33 mouse cellular contexts compared by ENCODE assay signal in genomic region chr19:46187203-46187602, GRCm38 (mm10). TPM values are rescaled to one million over a fixed set of nuclear protein-coding genes. Genes with fewer than 3 reads are reported as not detected.
DNase-seq lines count a peak whose midpoint lies in the region; ATAC-seq and TF ChIP-seq lines count a peak whose summit lies in the region.
"Had no signal": no experiment of that assay in that cellular context is flagged by ENCODE, and none has a peak within 500 bp of the region (broad histone marks: within the 10 kb centered on the region; RNA-seq: fewer than 3 reads in every experiment).

No protein-coding gene starts in this region.

- 0 out of 2 replicates have a peak, but pooled peaks cover 3% of the 10 kb centered on the region for H3K79me2 ChIP-seq in CH12.LX (replicated peaks; ENCODE audit: control insufficient read depth, extremely low read depth, insufficient read depth, poor library complexity, severe bottlenecking)

- peaks cover 4% of the 10 kb centered on the region; the same call in 1 of the 2 replicates for H3K36me3 ChIP-seq in kidney, embryonic 16.5 days (ENCODE audit: insufficient read depth, low read length)
- H3K36me3 ChIP-seq in CH12.LX (replicated peaks in 1 of 2; ENCODE audit: control insufficient read depth in 1 of 2, insufficient read depth in 1 of 2, low read length in 1 of 2): peaks cover 2 to 18% of the 10 kb centered on the region in 2 experiments
- H3K36me3 ChIP-seq: forebrain, embryonic 12.5 days had no signal

- peak overlapping the region; percentile 88 for H3K27ac ChIP-seq in gastrocnemius, adult 2 months
- no peak overlapping the region for H3K27ac ChIP-seq in kidney, embryonic 16.5 days (ENCODE audit: low read length)
- H3K27ac ChIP-seq in CH12.LX (ENCODE audit: insufficient read depth, low read depth): no peak overlapping the region
- H3K27ac ChIP-seq: embryonic facial prominence, embryonic 13.5 days; forebrain, embryonic 12.5 days; limb, embryonic 15.5 days; liver, embryonic 13.5 days; midbrain, embryonic 13.5 days had no signal

- in situ Hi-C loops in CH12.LX (cut with MboI; ENCODE audit: low pct_ligation_motif_present, low pct_unique_long_range_greater_than_20kb, low sequenced_read_pairs): no loop called here

- TF ChIP-seq CTCF in gastrocnemius, adult 2 months (IDR thresholded peaks at IDR 0.05): no peak
- TF ChIP-seq CTCF in CH12.LX (conservative IDR thresholded peaks at IDR 0.05 in 1 of 2, IDR thresholded peaks at IDR 0.05 in 1 of 2; ENCODE audit: low read depth in 2 of 2, low read length in 2 of 2): no peak

- H3K4me2 ChIP-seq in kidney, embryonic 16.5 days (replicated peaks; ENCODE audit: low read depth, low read length): no peak overlapping the region
- H3K4me2 ChIP-seq in CH12.LX (ENCODE audit: insufficient read depth, low read depth, poor library complexity, severe bottlenecking): no peak overlapping the region
- H3K4me2 ChIP-seq: embryonic facial prominence, embryonic 13.5 days; forebrain, embryonic 12.5 days; limb, embryonic 15.5 days; liver, embryonic 13.5 days; midbrain, embryonic 13.5 days had no signal

- H3K27me3 ChIP-seq in kidney, embryonic 16.5 days (ENCODE audit: insufficient read depth, low read length): no peaks in the 10 kb centered on the region
- no peaks in the 10 kb centered on the region for H3K27me3 ChIP-seq in CH12.LX (replicated peaks)
- H3K27me3 ChIP-seq: embryonic facial prominence, embryonic 13.5 days; forebrain, embryonic 12.5 days; limb, embryonic 15.5 days; liver, embryonic 13.5 days; megakaryocyte, embryonic 14.5 days; midbrain, embryonic 13.5 days had no signal

- no peak overlapping the region for H3K9ac ChIP-seq in kidney, embryonic 16.5 days (replicated peaks; ENCODE audit: low read length)
- no peak overlapping the region for H3K9ac ChIP-seq in CH12.LX (ENCODE audit: insufficient read depth, low read depth)
- H3K9ac ChIP-seq: embryonic facial prominence, embryonic 13.5 days; forebrain, embryonic 12.5 days; forebrain, postnatal 0 days; limb, embryonic 15.5 days; liver, embryonic 13.5 days; midbrain, embryonic 13.5 days had no signal

- H3K4me1 ChIP-seq in kidney, embryonic 16.5 days (ENCODE audit: insufficient read depth, low read length): no peaks in the 10 kb centered on the region; the same call in 1 of the 2 replicates
- peaks cover 4 to 20% of the 10 kb centered on the region in 2 experiments; a peak in 2 of 4 replicates for H3K4me1 ChIP-seq in CH12.LX (ENCODE audit: control insufficient read depth in 1 of 2, insufficient read depth in 2 of 2)
- H3K4me1 ChIP-seq: embryonic facial prominence, embryonic 13.5 days; forebrain, embryonic 12.5 days had no signal

- dilution Hi-C loops in CH12.LX (cut with MboI; ENCODE audit: extremely low pct_ligation_motif_present, extremely low pct_unique_long_range_greater_than_20kb, low sequenced_read_pairs): no loop called here

- TF ChIP-seq POLR2A in CH12.LX (IDR thresholded peaks at IDR 0.05; ENCODE audit: low read depth, low read length): no peak

- TF ChIP-seq EP300 in CH12.LX (IDR thresholded peaks at IDR 0.05; ENCODE audit: low read length): no peak

- intact Hi-C loops in gastrocnemius, adult 2 months (cut with DNase I): loop anchor here (5.0 kb wide), 2 partner anchors 40 kb away; partner anchors contain the start of gene Pitx3

- H3K4me3 ChIP-seq in gastrocnemius, adult 2 months: no peak overlapping the region
- no peak overlapping the region for H3K4me3 ChIP-seq in kidney, embryonic 16.5 days (ENCODE audit: low read length)
- no peak overlapping the region for H3K4me3 ChIP-seq in CH12.LX (replicated peaks in 1 of 3; ENCODE audit: low read depth in 2 of 3, low read length in 2 of 3, poor library complexity in 1 of 3)
- H3K4me3 ChIP-seq: embryonic facial prominence, embryonic 13.5 days; erythroblast, embryonic 14.5 days; forebrain, embryonic 12.5 days; limb, embryonic 15.5 days; liver, embryonic 13.5 days; midbrain, embryonic 13.5 days had no signal

- H3K9me3 ChIP-seq in kidney, embryonic 16.5 days (ENCODE audit: low read length): no peaks in the 10 kb centered on the region
- no peaks in the 10 kb centered on the region for H3K9me3 ChIP-seq in CH12.LX (replicated peaks; ENCODE audit: low read length)
- H3K9me3 ChIP-seq: embryonic facial prominence, embryonic 13.5 days; forebrain, embryonic 12.5 days; limb, embryonic 15.5 days; liver, embryonic 13.5 days; megakaryocyte, embryonic 14.5 days; midbrain, embryonic 13.5 days had no signal

- 59% methylated on average over 2 of the region's 2 CpGs for WGBS in kidney, embryonic 16.5 days

- no peak for DNase-seq in gastrocnemius, adult 2 months
- DNase-seq in gastrocnemius, postnatal 10 days: no peak
- peak; percentile 18 for DNase-seq in kidney, postnatal 10 days
- no peak for DNase-seq in CH12.LX (ENCODE audit: extremely low read depth)
- peak; percentile 33 for DNase-seq in thymus, postnatal 25 days
- no peak for DNase-seq in layer of hippocampus, postnatal 10 days (ENCODE audit: low spot score in 2 of 2)
- no peak for DNase-seq in spleen, postnatal 10 days (ENCODE audit: low spot score in 2 of 2)
- DNase-seq: cerebellum, adult 11 months; cerebellum, adult 9-11 months; forebrain, postnatal 0 days; kidney, adult 18-20 months; liver, embryonic 13.5 days; lung, adult 18-20 months; lung, postnatal 4 days; right cerebral cortex, postnatal 25 days had no signal

- ATAC-seq in kidney, embryonic 16.5 days (ENCODE audit: low FRiP score, low TSS enrichment): no peak
- ATAC-seq: forebrain, postnatal 0 days; hindbrain, embryonic 16.5 days; lung, postnatal 0 days; midbrain, embryonic 13.5 days had no signal

- TF ChIP-seq RAD21 in CH12.LX (IDR thresholded peaks at IDR 0.05; ENCODE audit: low read depth, low read length): no peak

TF ChIP-seq in CH12.LX, 34 proteins besides CTCF, POLR2A, EP300 and RAD21:
- TF ChIP-seq ELF1 (IDR thresholded peaks at IDR 0.05; ENCODE audit: low read depth, low read length) (no peak), ETS1 (conservative IDR thresholded peaks at IDR 0.05; ENCODE audit: low read depth, low read length) (0 out of 2 replicates have a peak, but pooled peaks have one; percentile 15)

RNA-seq across cellular contexts. Expression of gene Gbf1, which starts 34.9 kb away (rescaled TPM):
- 10 to 100 TPM; 47.4 to 59.0 TPM for total RNA-seq in gastrocnemius, adult 2 months (2021)
- 10 to 100 TPM; 54.9 to 62.5 TPM for total RNA-seq in gastrocnemius, postnatal 10 days (2021)
- polyA plus RNA-seq in kidney, embryonic 16.5 days (2015; fragmentation: Nextera tagmentation; extraction: Ambion mirVana): 40.5 and 43.0 TPM in 2 replicates
- total RNA-seq in CH12.LX (2012; rRNA removed): 18.7 and 22.7 TPM in 2 replicates
- 7.1 and 8.6 TPM in 2 replicates for total RNA-seq in CH12.LX (2014; rRNA removed)
- polyA plus RNA-seq in CH12.LX (2012; ENCODE audit: insufficient read length, low read depth): 23.9 and 26.1 TPM in 2 replicates
- total RNA-seq in layer of hippocampus, postnatal 10 days (2021): 10 to 100 TPM; 81.1 to 98.1 TPM

RNA-seq across cellular contexts. Expression of gene Pitx3, which starts 39.1 kb away (rescaled TPM):
- 10 to 100 TPM in 1 of 2 experiments, 1 to 10 TPM in 1; 4.6 to 15.1 TPM for total RNA-seq in gastrocnemius, adult 2 months (2021)
- 10 to 100 TPM; 19.0 to 21.6 TPM for total RNA-seq in gastrocnemius, postnatal 10 days (2021)
- 0.26 TPM in 1 of 2 replicates, not detected in the other for polyA plus RNA-seq in kidney, embryonic 16.5 days (2015; fragmentation: Nextera tagmentation; extraction: Ambion mirVana)
- total RNA-seq in CH12.LX (2012; rRNA removed): not detected in 2 replicates
- total RNA-seq in CH12.LX (2014; rRNA removed): not detected in 2 replicates
- not detected in 2 replicates for polyA plus RNA-seq in CH12.LX (2012; ENCODE audit: insufficient read length, low read depth)
- total RNA-seq in layer of hippocampus, postnatal 10 days (2021): not detected
- total RNA-seq: adrenal gland, postnatal 14 days; forebrain, postnatal 0 days; granulocyte monocyte progenitor cell, adult 5-6 weeks; left cerebral cortex, adult 18-20 months; left cerebral cortex, postnatal 25 days had no signal
- polyA plus RNA-seq: erythroblast, embryonic 14.5 days; intestine, embryonic 14.5 days; lung, postnatal 0 days; neural tube, embryonic 14.5 days had no signal

RNA-seq across cellular contexts. Expression of gene Elovl3, which starts 55.5 kb away (rescaled TPM):
- not detected for total RNA-seq in gastrocnemius, adult 2 months (2021)
- total RNA-seq in gastrocnemius, postnatal 10 days (2021): not detected
- polyA plus RNA-seq in kidney, embryonic 16.5 days (2015; fragmentation: Nextera tagmentation; extraction: Ambion mirVana): not detected in 2 replicates
- not detected in 2 replicates for total RNA-seq in CH12.LX (2012; rRNA removed)
- total RNA-seq in CH12.LX (2014; rRNA removed): not detected in 2 replicates
- polyA plus RNA-seq in CH12.LX (2012; ENCODE audit: insufficient read length, low read depth): not detected in 2 replicates
- total RNA-seq in layer of hippocampus, postnatal 10 days (2021): not detected
- total RNA-seq: forebrain, postnatal 0 days; gastrocnemius, postnatal 14 days; granulocyte monocyte progenitor cell, adult 5-6 weeks; left cerebral cortex, adult 18-20 months; left cerebral cortex, postnatal 25 days had no signal
- polyA plus RNA-seq: erythroblast, embryonic 14.5 days; forebrain, embryonic 12.5 days; heart, embryonic 11.5 days; hindbrain, embryonic 11.5 days; hindbrain, embryonic 16.5 days; intestine, embryonic 14.5 days; liver, embryonic 13.5 days; lung, postnatal 0 days; neural tube, embryonic 14.5 days had no signal

Comparison
In these comparisons a context has a peak if more than half of its experiments do, and no peak if none do; other contexts are left out.
1. DNase-seq: peak in kidney, postnatal 10 days (single experiment) and thymus, postnatal 25 days (single experiment); none in gastrocnemius, adult 2 months (single experiment), gastrocnemius, postnatal 10 days (single experiment), CH12.LX (single experiment), layer of hippocampus, postnatal 10 days (0 of 2) and spleen, postnatal 10 days (0 of 2).
2. RNA of gene Pitx3, which starts 39.1 kb away (total RNA-seq): 19.0 to 21.6 TPM in gastrocnemius, postnatal 10 days and 4.6 to 15.1 TPM in gastrocnemius, adult 2 months; not detected in layer of hippocampus, postnatal 10 days and not detected in CH12.LX; every median in the first group is over 4 times any median in the second.